Mouse (Mus musculus) liver, embryonic 16.5 days (tissue): ENCODE results near the gene Prrx1. TPM values are rescaled to one million over a fixed set of nuclear protein-coding genes. Genes with fewer than 3 reads are reported as not detected.

Experiments used
- ATAC-seq: fragments of 200-750 bp; cut with Nextera tagmentation; 2 replicates; pipeline ENCODE4 v1.8.0; 2017; ENCODE audit warnings: low read depth, mild to moderate bottlenecking, moderate number of reproducible peaks, moderate library complexity
- H3K27ac ChIP-seq: fragments of 300-500 bp; sonication (generic); 2 replicates; pipeline ENCODE4 v1.5.1; 2014; ENCODE audit warnings: mild to moderate bottlenecking, low read length
- H3K27me3 ChIP-seq: fragments of 300-500 bp; sonication (generic); 2 replicates; pipeline ENCODE4 v1.6.1; 2014; ENCODE audit warnings: low read depth, low read length, mixed read lengths; ENCODE audit not compliant: control insufficient read depth, insufficient read depth
- H3K36me3 ChIP-seq: fragments of 300-500 bp; sonication (generic); 2 replicates; pipeline ENCODE4 v1.6.1; 2014; ENCODE audit warnings: mild to moderate bottlenecking; ENCODE audit not compliant: control insufficient read depth, insufficient read depth
- H3K4me1 ChIP-seq: fragments of 300-500 bp; sonication (generic); 2 replicates; pipeline ENCODE4 v1.6.1; 2014; ENCODE audit warnings: low read depth, low read length, mixed read lengths; ENCODE audit not compliant: control insufficient read depth
- H3K4me2 ChIP-seq: fragments of 300-500 bp; sonication (generic); 2 replicates; pipeline ENCODE4 v1.6.1; 2014; ENCODE audit warnings: low read depth, low read length, mixed read lengths
- H3K4me3 ChIP-seq: fragments of 300-500 bp; sonication (generic); 2 replicates; pipeline ENCODE4 v1.5.1; 2014; ENCODE audit warnings: low read depth, mild to moderate bottlenecking, low read length
- H3K9ac ChIP-seq: fragments of 300-500 bp; sonication (generic); 2 replicates; pipeline ENCODE4 v1.6.1; 2014; ENCODE audit warnings: low read depth, low read length
- H3K9me3 ChIP-seq: fragments of 300-500 bp; sonication (generic); replicated peaks from 2 replicates; pipeline ENCODE4 v1.6.1; 2016; ENCODE audit warnings: low read length; ENCODE audit not compliant: control insufficient read depth
- WGBS: fragments of 180-500 bp; shearing (Covaris S2); extraction: QIAGEN DNeasy Blood & Tissue Kit; methylation state at CpG from one replicate; pipeline ENCODE4 v1.1.7; 2014; ENCODE audit not compliant: insufficient replicate concordance; 5-methylcytosine and 5-hydroxymethylcytosine counted together
- polyA plus RNA-seq: library from polyadenylated mRNA; unstranded; fragments of >200 nt; fragmentation: Nextera tagmentation; extraction: Ambion mirVana; gene quantifications from 2 replicates; pipeline ENCODE4 v1.2.1, GENCODE M21; 2015

Prrx1 gene
- polyA plus RNA-seq, 1 experiment from 2014 or later = 0.28 TPM

DNA sequence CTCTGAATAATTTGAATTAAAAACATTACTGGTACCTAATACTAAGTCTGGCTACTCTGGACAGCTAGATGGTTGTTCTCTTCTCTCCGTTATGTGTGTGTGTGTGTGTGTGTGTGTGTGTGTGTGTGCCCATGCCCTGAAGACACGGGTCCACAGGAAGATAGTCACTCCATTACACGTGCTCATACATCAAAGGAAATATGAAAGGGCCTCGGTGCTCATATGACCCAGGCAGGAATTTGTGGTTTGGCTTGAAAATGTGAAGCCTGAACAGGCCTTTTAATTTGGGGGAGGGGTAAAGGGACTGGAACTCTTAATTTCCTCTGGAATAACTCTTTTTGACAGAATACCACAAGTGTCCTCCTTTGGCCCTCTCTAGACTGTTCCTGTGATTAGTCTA is 115.5 kb downstream of the Prrx1 start:
- no peaks in the 10 kb centered on the region for H3K36me3 ChIP-seq
- 30% methylated on average over 4 of the region's 4 CpGs for WGBS

More for the DNA sequence above, 115.5 kb downstream of the Prrx1 start:
- no peak overlapping the region for H3K9ac ChIP-seq
- no peak overlapping the region for H3K4me3 ChIP-seq
- H3K27me3 ChIP-seq = no peaks in the 10 kb centered on the region
- H3K4me2 ChIP-seq = no peak overlapping the region
- no peaks in the 10 kb centered on the region for H3K4me1 ChIP-seq
- H3K9me3 ChIP-seq = no peaks in the 10 kb centered on the region
- no peak for ATAC-seq
- H3K27ac ChIP-seq = no peak overlapping the region

Other genes starting within 250 kb of the Prrx1 start
- not detected in 2 replicates for gene Mroh9, start 228.0 kb downstream of the Prrx1 start, polyA plus RNA-seq
- 4.0 and 4.3 TPM in 2 replicates for gene Gorab, start 90.0 kb upstream of the Prrx1 start, polyA plus RNA-seq